Mouse (Mus musculus): ENCODE results near the gene Speer4c. TPM values are rescaled to one million over a fixed set of nuclear protein-coding genes. Genes with fewer than 3 reads are reported as not detected.
"Not testable (repeated sequence)": the region's sequence is repeated elsewhere in the genome, so short reads cannot be mapped to it uniquely, and the experiment has no call there.

Gene Speer4c
- not detected in 2 replicates for polyA plus RNA-seq (2014; fragmentation: Nextera tagmentation; extraction: Ambion mirVana)

GRCm38 (mm10) chr5:15714171-15714570 is at the start of gene Speer4c:
Gene Speer4c, minus strand, starts transcription at chr5:15714271.
- not testable (repeated sequence) for H3K9ac ChIP-seq (replicated peaks; ENCODE audit: low read depth, low read length); ATAC-seq (ENCODE audit: insufficient number of reproducible peaks, insufficient read depth, low FRiP score, low read depth); H3K4me3 ChIP-seq (ENCODE audit: low read depth, low read length); H3K4me1 ChIP-seq (ENCODE audit: control insufficient read depth, insufficient read depth, low read length); H3K4me2 ChIP-seq (replicated peaks; ENCODE audit: low read depth, low read length); H3K27ac ChIP-seq (ENCODE audit: low read length); H3K27me3 ChIP-seq (ENCODE audit: control insufficient read depth, insufficient read depth, low read length); H3K36me3 ChIP-seq (ENCODE audit: control insufficient read depth, insufficient read depth, low read length); H3K9me3 ChIP-seq (ENCODE audit: control insufficient read depth, low read depth, low read length)

GRCm38 (mm10) chr5:15747478-15748255 is 33.6 kb upstream of the Speer4c start:
- ATAC-seq (ENCODE audit: insufficient number of reproducible peaks, insufficient read depth, low FRiP score, low read depth), result no peak
- Histone ChIP-seq H3K9me3 (ENCODE audit: control insufficient read depth, low read depth, low read length) (no peaks in the 10 kb centered on the region), H3K4me3 (ENCODE audit: low read depth, low read length) (no peak overlapping the region), H3K4me2 (replicated peaks; ENCODE audit: low read depth, low read length) (no peak overlapping the region), H3K9ac (replicated peaks; ENCODE audit: low read depth, low read length) (no peak overlapping the region), H3K36me3 (ENCODE audit: control insufficient read depth, insufficient read depth, low read length) (no peaks in the 10 kb centered on the region), H3K27ac (ENCODE audit: low read length) (no peak overlapping the region), H3K27me3 (ENCODE audit: control insufficient read depth, insufficient read depth, low read length) (no peaks in the 10 kb centered on the region), H3K4me1 (ENCODE audit: control insufficient read depth, insufficient read depth, low read length) (no peaks in the 10 kb centered on the region)
- 78% methylated on average over 4 of the region's 4 CpGs for WGBS

- no peaks in the 10 kb centered on the region for H3K4me1 ChIP-seq (ENCODE audit: control insufficient read depth, insufficient read depth, low read length)
- H3K9ac ChIP-seq (replicated peaks; ENCODE audit: low read depth, low read length), result no peak overlapping the region
- no peaks in the 10 kb centered on the region for H3K9me3 ChIP-seq (ENCODE audit: control insufficient read depth, low read depth, low read length)
- 41% methylated on average over 3 of the region's 3 CpGs for WGBS
- no peaks in the 10 kb centered on the region for H3K27me3 ChIP-seq (ENCODE audit: control insufficient read depth, insufficient read depth, low read length)
- no peak overlapping the region for H3K4me2 ChIP-seq (replicated peaks; ENCODE audit: low read depth, low read length)
- no peak overlapping the region for H3K27ac ChIP-seq (ENCODE audit: low read length)
- no peak; the same call in 1 of the 2 replicates for ATAC-seq (ENCODE audit: insufficient number of reproducible peaks, insufficient read depth, low FRiP score, low read depth)
- H3K36me3 ChIP-seq (ENCODE audit: control insufficient read depth, insufficient read depth, low read length), result no peaks in the 10 kb centered on the region
- no peak overlapping the region for H3K4me3 ChIP-seq (ENCODE audit: low read depth, low read length)
Measured at GRCm38 (mm10) chr5:15734097-15734867, 20.2 kb upstream of the Speer4c start.

- not testable (repeated sequence) for H3K36me3 ChIP-seq (ENCODE audit: control insufficient read depth, insufficient read depth, low read length); H3K4me3 ChIP-seq (ENCODE audit: low read depth, low read length); ATAC-seq (ENCODE audit: insufficient number of reproducible peaks, insufficient read depth, low FRiP score, low read depth); H3K4me1 ChIP-seq (ENCODE audit: control insufficient read depth, insufficient read depth, low read length); H3K27me3 ChIP-seq (ENCODE audit: control insufficient read depth, insufficient read depth, low read length); H3K4me2 ChIP-seq (replicated peaks; ENCODE audit: low read depth, low read length); H3K27ac ChIP-seq (ENCODE audit: low read length); H3K9ac ChIP-seq (replicated peaks; ENCODE audit: low read depth, low read length); H3K9me3 ChIP-seq (ENCODE audit: control insufficient read depth, low read depth, low read length)
- WGBS, result 20% methylated on average over 5 of the region's 5 CpGs
Measured at GRCm38 (mm10) chr5:15702891-15703290, 11.2 kb downstream of the Speer4c start.

GRCm38 (mm10) chr5:15697719-15698118 is 16.4 kb downstream of the Speer4c start:
- H3K27me3 ChIP-seq (ENCODE audit: control insufficient read depth, insufficient read depth, low read length); H3K9me3 ChIP-seq (ENCODE audit: control insufficient read depth, low read depth, low read length); ATAC-seq (ENCODE audit: insufficient number of reproducible peaks, insufficient read depth, low FRiP score, low read depth); H3K4me3 ChIP-seq (ENCODE audit: low read depth, low read length); H3K9ac ChIP-seq (replicated peaks; ENCODE audit: low read depth, low read length); H3K4me2 ChIP-seq (replicated peaks; ENCODE audit: low read depth, low read length); H3K27ac ChIP-seq (ENCODE audit: low read length); H3K36me3 ChIP-seq (ENCODE audit: control insufficient read depth, insufficient read depth, low read length); H3K4me1 ChIP-seq (ENCODE audit: control insufficient read depth, insufficient read depth, low read length): not testable (repeated sequence)
- WGBS, result 44% methylated on average over 2 of the region's 2 CpGs

GRCm38 (mm10) chr5:15691849-15692248 is 22.2 kb downstream of the Speer4c start:
- not testable (repeated sequence) for ATAC-seq (ENCODE audit: insufficient number of reproducible peaks, insufficient read depth, low FRiP score, low read depth); H3K4me1 ChIP-seq (ENCODE audit: control insufficient read depth, insufficient read depth, low read length)
- WGBS, result 87% methylated on average over 4 of the region's 4 CpGs

GRCm38 (mm10) chr5:15690822-15691221 is 23.2 kb downstream of the Speer4c start:
- H3K27me3 ChIP-seq (ENCODE audit: control insufficient read depth, insufficient read depth, low read length); H3K4me2 ChIP-seq (replicated peaks; ENCODE audit: low read depth, low read length); H3K9me3 ChIP-seq (ENCODE audit: control insufficient read depth, low read depth, low read length); H3K36me3 ChIP-seq (ENCODE audit: control insufficient read depth, insufficient read depth, low read length); ATAC-seq (ENCODE audit: insufficient number of reproducible peaks, insufficient read depth, low FRiP score, low read depth); H3K4me3 ChIP-seq (ENCODE audit: low read depth, low read length); H3K27ac ChIP-seq (ENCODE audit: low read length); H3K9ac ChIP-seq (replicated peaks; ENCODE audit: low read depth, low read length); H3K4me1 ChIP-seq (ENCODE audit: control insufficient read depth, insufficient read depth, low read length): not testable (repeated sequence)
- WGBS, result 73% methylated on average over 4 of the region's 4 CpGs

More at GRCm38 (mm10) chr5:15691849-15692248, 22.2 kb downstream of the Speer4c start:
- H3K9ac ChIP-seq (replicated peaks; ENCODE audit: low read depth, low read length); H3K9me3 ChIP-seq (ENCODE audit: control insufficient read depth, low read depth, low read length); H3K27ac ChIP-seq (ENCODE audit: low read length); H3K4me3 ChIP-seq (ENCODE audit: low read depth, low read length); H3K27me3 ChIP-seq (ENCODE audit: control insufficient read depth, insufficient read depth, low read length); H3K4me2 ChIP-seq (replicated peaks; ENCODE audit: low read depth, low read length); H3K36me3 ChIP-seq (ENCODE audit: control insufficient read depth, insufficient read depth, low read length): not testable (repeated sequence)

- WGBS, result 71% methylated on average over 6 of the region's 6 CpGs
- ATAC-seq (ENCODE audit: insufficient number of reproducible peaks, insufficient read depth, low FRiP score, low read depth), result peak; percentile 89
- H3K9ac ChIP-seq (replicated peaks; ENCODE audit: low read depth, low read length); H3K27me3 ChIP-seq (ENCODE audit: control insufficient read depth, insufficient read depth, low read length); H3K9me3 ChIP-seq (ENCODE audit: control insufficient read depth, low read depth, low read length); H3K4me2 ChIP-seq (replicated peaks; ENCODE audit: low read depth, low read length); H3K4me3 ChIP-seq (ENCODE audit: low read depth, low read length); H3K36me3 ChIP-seq (ENCODE audit: control insufficient read depth, insufficient read depth, low read length); H3K4me1 ChIP-seq (ENCODE audit: control insufficient read depth, insufficient read depth, low read length); H3K27ac ChIP-seq (ENCODE audit: low read length): not testable (repeated sequence)
Measured at GRCm38 (mm10) chr5:15689659-15690213, 24.3 kb downstream of the Speer4c start.

All from stomach, embryonic 14.5 days (tissue).